Mouse (Mus musculus) megakaryocyte, adult 5-6 weeks (primary cell): ENCODE results near the gene Pip4k2b. TPM values are rescaled to one million over a fixed set of nuclear protein-coding genes. Genes with fewer than 3 reads are reported as not detected.

ENCODE experiments used
- ATAC-seq: 2 replicates; pipeline ENCODE4 v1.8.0; 2016; ENCODE audit warnings: mild to moderate bottlenecking, inconsistent platforms; ENCODE audit not compliant: poor library complexity, severe bottlenecking
- total RNA-seq, 2 experiments: library from RNA; stranded (forward) in 1 of 2; stranded (reverse) in 1 of 2; fragments of 153-499, 151-499 nt in 1 of 2; fragments of 221-1000, 200-1000 nt in 1 of 2; gene quantifications; 2 replicates each; pipeline versions ENCODE4 v1.2.3 to v1.2.4; 2015 to 2017

Gene Pip4k2b
- total RNA-seq, 2 experiments from 2014 or later = 17.3 to 19.6 TPM

- no peak for ATAC-seq
Measured at GRCm38 (mm10) chr11:97670234-97671176, 74.0 kb downstream of the Pip4k2b start.

DNA sequence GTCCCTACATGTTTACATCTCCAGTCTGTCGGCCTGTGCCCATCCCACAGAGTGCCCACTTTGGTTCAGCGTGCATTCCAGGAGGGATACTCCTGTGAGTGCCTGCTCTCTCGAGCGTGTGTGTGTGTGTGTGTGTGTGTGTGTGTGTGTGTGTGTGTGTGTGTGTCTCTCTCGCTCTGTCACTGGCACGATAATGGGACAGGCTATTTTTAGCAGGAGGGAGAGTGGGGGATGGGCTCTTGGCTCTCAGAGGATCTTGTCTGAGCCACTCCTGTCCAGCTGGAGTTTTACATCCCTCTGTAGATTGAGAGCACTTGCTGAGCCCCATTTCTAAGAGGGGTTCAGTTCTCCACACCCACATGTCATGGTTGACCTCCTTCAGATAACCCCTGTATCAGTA, 74.7 kb downstream of the Pip4k2b start:
- no peak for ATAC-seq

DNA sequence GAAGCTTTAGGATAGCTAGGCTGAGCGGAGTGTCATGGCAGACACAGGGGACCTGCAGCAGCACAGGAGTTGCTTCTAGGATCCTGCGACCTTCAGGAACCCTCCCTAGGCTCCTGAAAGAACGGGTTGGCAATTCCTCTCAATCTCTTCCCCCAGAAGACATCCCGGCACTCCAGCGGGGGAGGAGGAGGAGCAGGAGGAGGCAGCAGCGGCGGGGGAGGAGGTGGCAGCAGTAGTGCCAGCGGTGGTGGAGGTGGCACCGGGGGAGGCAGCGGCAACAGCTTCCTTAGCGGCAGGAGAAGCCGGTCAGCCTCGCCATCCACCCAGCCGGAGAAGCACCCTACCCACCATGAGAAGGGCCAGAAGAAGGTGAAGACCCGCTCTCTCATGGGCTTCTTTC, 75.2 kb downstream of the Pip4k2b start:
- ATAC-seq = no peak

GRCm38 (mm10) chr11:97668160-97668559, 76.3 kb downstream of the Pip4k2b start:
- no peak for ATAC-seq

DNA sequence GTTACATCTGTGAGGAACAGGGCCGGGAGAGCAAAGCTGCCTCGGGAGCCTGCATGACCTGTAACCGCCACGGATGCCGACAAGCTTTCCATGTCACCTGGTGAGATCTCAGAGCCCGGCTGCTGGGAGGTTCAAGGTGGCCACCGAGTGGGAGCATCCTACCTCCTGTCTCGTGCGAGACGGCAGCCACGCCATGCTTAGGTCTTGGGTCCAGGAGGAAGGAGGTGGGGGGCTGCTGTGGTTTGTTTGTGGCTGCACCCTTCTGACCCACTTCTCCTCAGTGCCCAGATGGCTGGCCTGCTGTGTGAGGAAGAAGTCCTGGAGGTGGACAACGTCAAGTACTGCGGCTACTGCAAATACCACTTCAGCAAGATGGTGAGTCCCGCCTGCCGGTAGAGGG, 77.7 kb downstream of the Pip4k2b start:
- ATAC-seq = no peak

DNA sequence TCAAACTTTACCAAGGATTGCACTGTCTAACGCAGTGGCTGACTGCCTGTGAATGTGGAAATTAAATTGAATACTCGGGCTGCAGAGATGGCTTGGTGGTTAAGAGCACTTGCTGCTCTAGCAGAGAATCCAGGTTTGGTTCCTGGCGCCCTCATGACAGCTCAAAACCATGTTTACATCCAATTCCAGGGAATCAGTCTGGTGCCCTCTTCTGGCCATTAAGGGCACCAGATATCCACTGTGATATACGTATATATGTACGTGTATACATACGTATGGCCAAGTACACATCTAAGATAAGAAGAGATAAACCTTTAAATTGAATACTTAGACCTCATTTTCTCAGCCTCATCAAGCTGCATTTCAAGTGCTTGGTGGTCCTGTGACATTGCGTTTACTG, 78.3 kb downstream of the Pip4k2b start:
- ATAC-seq = no peak

DNA sequence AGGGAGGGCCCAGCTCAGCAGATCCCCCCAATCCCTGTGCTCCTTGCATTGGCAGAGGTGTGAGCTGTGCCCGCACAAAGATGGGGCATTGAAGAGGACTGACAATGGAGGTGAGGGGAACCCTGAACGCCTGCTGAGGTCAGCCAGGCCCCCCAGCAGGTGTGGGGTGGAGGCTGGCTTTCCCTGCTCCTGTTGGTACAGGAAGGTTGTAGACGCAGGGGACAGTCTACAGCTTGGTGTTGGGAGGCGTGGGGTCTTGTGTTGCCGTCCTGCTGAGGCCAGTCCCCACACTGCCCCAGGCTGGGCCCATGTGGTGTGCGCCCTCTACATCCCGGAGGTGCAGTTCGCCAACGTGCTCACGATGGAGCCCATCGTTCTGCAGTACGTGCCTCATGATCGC, 79.1 kb downstream of the Pip4k2b start:
- no peak for ATAC-seq

Other genes with a start within 250 kb of the Pip4k2b start
- not detected in 2 replicates for gene 4933428G20Rik, start 244.4 kb downstream of the Pip4k2b start, total RNA-seq (2015)
- not detected in 2 replicates for gene 4933428G20Rik, start 244.4 kb downstream of the Pip4k2b start, total RNA-seq (2017)
- not detected in 2 replicates for gene Srcin1, start 168.5 kb downstream of the Pip4k2b start, total RNA-seq (2015)
- gene Srcin1, start 168.5 kb downstream of the Pip4k2b start, total RNA-seq (2017) = not detected in 2 replicates
- gene Epop, start 115.0 kb downstream of the Pip4k2b start, total RNA-seq (2015) = 0.18 and 1.2 TPM in 2 replicates
- gene Epop, start 115.0 kb downstream of the Pip4k2b start, total RNA-seq (2017) = 0.40 TPM in 1 of 2 replicates, not detected in the other
- 4.3 and 6.3 TPM in 2 replicates for gene Mllt6, start 81.3 kb downstream of the Pip4k2b start, total RNA-seq (2015)
- gene Mllt6, start 81.3 kb downstream of the Pip4k2b start, total RNA-seq (2017) = 6.9 and 7.1 TPM in 2 replicates
- gene Cisd3, start 58.9 kb downstream of the Pip4k2b start, total RNA-seq (2015) = 18.7 and 19.8 TPM in 2 replicates
- 2.3 and 12.8 TPM in 2 replicates for gene Cisd3, start 58.9 kb downstream of the Pip4k2b start, total RNA-seq (2017)
- 2.8 and 3.1 TPM in 2 replicates for gene Pcgf2, start 44.2 kb downstream of the Pip4k2b start, total RNA-seq (2015)
- gene Pcgf2, start 44.2 kb downstream of the Pip4k2b start, total RNA-seq (2017) = 1.0 and 2.4 TPM in 2 replicates
- 81.0 and 111 TPM in 2 replicates for gene Psmb3, start 41.3 kb downstream of the Pip4k2b start, total RNA-seq (2015)
- gene Psmb3, start 41.3 kb downstream of the Pip4k2b start, total RNA-seq (2017) = 137 and 179 TPM in 2 replicates
- gene Cwc25, start 21.9 kb upstream of the Pip4k2b start, total RNA-seq (2015) = 11.1 and 11.8 TPM in 2 replicates
- 21.0 and 22.4 TPM in 2 replicates for gene Cwc25, start 21.9 kb upstream of the Pip4k2b start, total RNA-seq (2017)
- gene 1700001P01Rik, start 31.2 kb upstream of the Pip4k2b start, total RNA-seq (2015) = not detected in 2 replicates
- gene 1700001P01Rik, start 31.2 kb upstream of the Pip4k2b start, total RNA-seq (2017) = not detected in 2 replicates
- gene Rpl23, start 37.7 kb upstream of the Pip4k2b start, total RNA-seq (2015) = 1,123 and 1,179 TPM in 2 replicates
- gene Rpl23, start 37.7 kb upstream of the Pip4k2b start, total RNA-seq (2017) = 895 and 904 TPM in 2 replicates
- gene Lasp1, start 54.3 kb upstream of the Pip4k2b start, total RNA-seq (2015) = 121 and 128 TPM in 2 replicates
- gene Lasp1, start 54.3 kb upstream of the Pip4k2b start, total RNA-seq (2017) = 315 and 351 TPM in 2 replicates
- 2.3 and 2.5 TPM in 2 replicates for gene B230217C12Rik, start 96.1 kb upstream of the Pip4k2b start, total RNA-seq (2015)
- gene B230217C12Rik, start 96.1 kb upstream of the Pip4k2b start, total RNA-seq (2017) = 0.33 and 0.45 TPM in 2 replicates
- 0.30 and 2.1 TPM in 2 replicates for gene Fbxo47, start 139.4 kb upstream of the Pip4k2b start, total RNA-seq (2015)
- gene Fbxo47, start 139.4 kb upstream of the Pip4k2b start, total RNA-seq (2017) = 0.73 and 1.5 TPM in 2 replicates
- gene Plxdc1, start 241.7 kb upstream of the Pip4k2b start, total RNA-seq (2015) = 13.7 and 15.9 TPM in 2 replicates
- 6.3 and 6.7 TPM in 2 replicates for gene Plxdc1, start 241.7 kb upstream of the Pip4k2b start, total RNA-seq (2017)